Mouse (Mus musculus) spleen, postnatal 14 days (tissue): ENCODE measurements around the gene Tmem138.
A peak's percentile ranks its signal among the peaks of the same experiment; 100 is the strongest.

Experiments used
- DNase-seq, 2 experiments: peaks; one replicate each; pipeline ENCODE4 v3.0.0; 2021 to 2022; ENCODE audit warnings: low spot score in 2 of 2

Gene Tmem138

GRCm38 (mm10) chr19:10576690-10577561 lies at the start of gene Tmem138, which contains the start of gene Cyb561a3:
Gene Tmem138 (minus strand): TSS chr19:10577362.
Gene Cyb561a3 (plus strand): TSS chr19:10577172.
- peak; percentile 79 to 90 for DNase-seq

GRCm38 (mm10) chr19:10608573-10609240 lies 31.5 kb upstream of the Tmem138 start:
- no peak for DNase-seq

GRCm38 (mm10) chr19:10605901-10606622 lies 28.9 kb upstream of the Tmem138 start:
- no peak for DNase-seq

GRCm38 (mm10) chr19:10605293-10605900 lies 28.2 kb upstream of the Tmem138 start, which contains the start of the genes Ddb1 and Tkfc:
Gene Ddb1 (plus strand): TSS chr19:10605327.
Gene Tkfc (minus strand): TSS chr19:10605654.
- DNase-seq: peak; percentile 99

- no peak for DNase-seq
Measured at GRCm38 (mm10) chr19:10604534-10604933, 27.4 kb upstream of the Tmem138 start.

GRCm38 (mm10) chr19:10603660-10604523 lies 26.7 kb upstream of the Tmem138 start:
- no peak for DNase-seq

- DNase-seq: peak; percentile 75 to 82
Measured at GRCm38 (mm10) chr19:10602787-10603186, 25.6 kb upstream of the Tmem138 start.

- DNase-seq: no peak
Measured at GRCm38 (mm10) chr19:10602247-10602769, 25.1 kb upstream of the Tmem138 start.

GRCm38 (mm10) chr19:10599648-10600047 lies 22.5 kb upstream of the Tmem138 start:
- no peak for DNase-seq

- peak in 1 of 2 experiments; percentile 34 for DNase-seq
Measured at GRCm38 (mm10) chr19:10598188-10598587, 21.0 kb upstream of the Tmem138 start.

- DNase-seq: no peak
Measured at GRCm38 (mm10) chr19:10591659-10592377, 14.7 kb upstream of the Tmem138 start.

GRCm38 (mm10) chr19:10590301-10590700 lies 13.1 kb upstream of the Tmem138 start:
- DNase-seq: no peak

- DNase-seq: no peak
Measured at GRCm38 (mm10) chr19:10589127-10589857, 12.1 kb upstream of the Tmem138 start.

- no peak for DNase-seq
Measured at GRCm38 (mm10) chr19:10587231-10587630, 10.1 kb upstream of the Tmem138 start.

GRCm38 (mm10) chr19:10585112-10585511 lies 8.0 kb upstream of the Tmem138 start:
- DNase-seq: peak; percentile 44 to 47

- no peak for DNase-seq
Measured at GRCm38 (mm10) chr19:10583550-10584146, 6.5 kb upstream of the Tmem138 start.

- peak in 1 of 2 experiments; percentile 50 for DNase-seq
Measured at GRCm38 (mm10) chr19:10581984-10582383, 4.8 kb upstream of the Tmem138 start.

GRCm38 (mm10) chr19:10580761-10581160 lies 3.6 kb upstream of the Tmem138 start:
- DNase-seq: no peak
